Mouse (Mus musculus): ENCODE measurements at regions not wholly inside any gene's neighbourhood (a gene's known extent, or its start where the extent isn't known, plus 50 kb on each side); places are given as distances from the start of the nearest gene placed in this dataset.

DNA sequence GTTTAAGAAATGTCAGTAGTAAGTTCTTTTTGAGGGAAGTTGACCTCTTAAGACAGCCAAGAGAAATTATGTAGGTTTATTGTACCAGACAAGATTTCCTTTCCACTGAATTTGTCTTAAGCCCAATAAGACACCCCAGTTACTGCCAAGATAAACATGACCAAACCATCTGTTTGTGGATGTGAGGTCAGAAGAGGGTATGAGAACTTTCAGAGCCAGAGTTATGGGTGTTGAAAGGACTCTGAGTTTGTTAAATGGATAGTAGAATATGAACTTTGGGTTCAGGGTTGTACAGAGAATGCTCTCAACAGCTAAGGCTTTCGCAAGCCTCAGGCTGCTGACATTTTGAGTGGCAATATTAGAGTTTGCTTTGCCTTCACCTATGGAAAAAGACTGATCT is 287.7 kb upstream of the Rarb start:
- Histone ChIP-seq H3K4me3 (replicated peaks) (no peak overlapping the region), H3K4me1 (replicated peaks) (no peaks in the 10 kb centered on the region), H3K9ac (no peak overlapping the region), H3K4me2 (no peak overlapping the region), H3K27me3 (no peaks in the 10 kb centered on the region), H3K9me3 (replicated peaks) (no peaks in the 10 kb centered on the region), H3K36me3 (no peaks in the 10 kb centered on the region), H3K27ac (no peak overlapping the region)
- DNase-seq: no peak
- no peak for ATAC-seq (ENCODE audit: low read depth)
- WGBS (ENCODE audit: insufficient replicate concordance): 71% methylated on average over 1 of the region's 1 CpGs

DNA sequence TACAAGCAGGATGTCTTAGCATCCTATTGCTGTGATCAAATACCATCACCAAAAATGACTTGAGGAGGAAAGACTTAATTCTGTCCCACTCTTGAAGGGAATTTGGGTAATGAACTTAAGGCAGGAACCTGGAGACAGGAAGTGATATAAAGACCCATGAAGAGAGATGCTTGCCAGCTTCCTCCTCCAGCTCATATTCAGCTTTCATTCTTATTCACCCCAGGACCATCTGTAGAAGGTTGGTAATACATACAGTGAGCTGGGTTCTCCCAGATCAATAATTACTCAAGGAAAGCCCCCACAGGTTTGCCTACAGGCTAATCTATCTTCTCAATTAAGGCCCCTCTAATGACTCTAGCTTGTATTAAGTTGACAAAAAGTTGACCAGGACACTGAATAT is 283.5 kb upstream of the Rarb start:
- H3K27ac ChIP-seq: no peak overlapping the region
- H3K4me3 ChIP-seq (replicated peaks): no peak overlapping the region
- no peaks in the 10 kb centered on the region for H3K27me3 ChIP-seq
- no peaks in the 10 kb centered on the region for H3K36me3 ChIP-seq
- H3K9me3 ChIP-seq (replicated peaks): no peaks in the 10 kb centered on the region
- H3K4me1 ChIP-seq (replicated peaks): no peaks in the 10 kb centered on the region
- H3K9ac ChIP-seq: no peak overlapping the region
- no peak for ATAC-seq (ENCODE audit: low read depth)
- no peak for DNase-seq
- H3K4me2 ChIP-seq: no peak overlapping the region

DNA sequence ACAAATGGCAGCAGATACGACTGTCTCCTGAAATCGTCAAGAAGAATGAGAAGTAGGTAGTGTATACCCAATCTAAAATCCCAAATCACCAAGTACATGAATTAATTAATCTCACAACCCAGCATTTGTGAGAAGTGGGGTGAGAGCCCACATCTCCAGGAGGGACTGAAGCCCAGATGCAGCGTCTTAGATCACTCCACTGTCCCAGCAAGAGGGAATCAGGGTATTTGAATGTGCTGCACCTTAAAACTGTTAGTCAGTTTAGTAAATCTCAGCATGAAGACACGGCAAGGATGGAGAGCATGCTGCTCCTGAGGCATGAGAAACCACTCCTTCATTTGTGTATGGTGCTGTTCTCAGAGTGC is 271.6 kb upstream of the Rarb start:
- H3K27ac ChIP-seq: no peak overlapping the region
- no peak overlapping the region for H3K4me2 ChIP-seq
- WGBS (ENCODE audit: insufficient replicate concordance): 44% methylated on average over 4 of the region's 4 CpGs
- H3K4me3 ChIP-seq (replicated peaks): no peak overlapping the region
- H3K4me1 ChIP-seq (replicated peaks): no peaks in the 10 kb centered on the region
- no peaks in the 10 kb centered on the region for H3K27me3 ChIP-seq
- no peaks in the 10 kb centered on the region for H3K36me3 ChIP-seq
- H3K9ac ChIP-seq: no peak overlapping the region
- DNase-seq: no peak
- no peaks in the 10 kb centered on the region for H3K9me3 ChIP-seq (replicated peaks)
- ATAC-seq (ENCODE audit: low read depth): no peak

DNA sequence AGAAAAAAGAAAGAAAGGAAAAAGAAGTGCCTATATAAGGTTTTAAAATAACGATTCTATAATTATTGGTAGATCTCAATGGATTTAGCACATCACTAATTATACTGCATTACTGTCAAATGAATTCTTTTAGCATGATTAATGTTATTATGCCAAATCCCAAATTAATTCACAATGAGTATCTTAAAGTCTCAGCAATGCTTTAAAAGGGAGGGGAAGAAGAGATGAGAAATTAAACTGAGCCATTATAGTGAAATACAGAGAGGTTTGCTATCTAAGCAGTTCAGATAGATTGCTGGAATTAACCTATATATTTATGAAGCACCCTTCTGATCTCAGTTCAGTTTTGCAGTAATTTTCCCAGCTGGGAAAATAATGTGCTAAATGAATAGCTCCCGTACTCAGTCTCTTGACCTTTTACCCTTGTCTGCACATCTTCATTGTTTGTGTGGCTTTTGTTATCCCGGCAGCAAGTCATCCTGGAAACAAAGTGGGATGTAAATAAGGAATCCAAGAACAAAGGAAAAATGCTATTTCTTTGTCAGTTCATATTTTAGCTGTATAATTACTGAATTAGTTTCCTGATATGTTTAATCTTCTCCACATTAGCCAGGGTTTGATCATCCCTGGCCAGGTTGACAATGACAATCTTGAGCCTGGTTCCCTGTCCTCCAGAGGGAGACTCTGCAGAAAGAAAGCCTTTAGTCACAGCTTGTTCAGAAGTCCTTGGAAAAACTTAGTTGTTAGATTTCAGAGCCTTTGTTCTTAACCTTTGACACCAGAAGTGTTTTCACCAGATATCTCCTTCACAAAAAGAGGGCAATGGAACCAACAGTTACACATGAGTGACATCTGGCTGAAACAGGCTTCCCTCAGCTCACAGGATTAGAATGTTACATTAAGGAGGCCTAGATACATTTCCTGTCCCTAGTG is 270.9 kb upstream of the Rarb start:
- Histone ChIP-seq H3K27me3 (no peaks in the 10 kb centered on the region), H3K27ac (no peak overlapping the region), H3K4me2 (no peak overlapping the region), H3K9me3 (replicated peaks) (no peaks in the 10 kb centered on the region), H3K4me3 (replicated peaks) (no peak overlapping the region), H3K36me3 (no peaks in the 10 kb centered on the region), H3K4me1 (replicated peaks) (no peaks in the 10 kb centered on the region), H3K9ac (no peak overlapping the region)
- WGBS (ENCODE audit: insufficient replicate concordance): 44% methylated on average over 3 of the region's 3 CpGs
- ATAC-seq (ENCODE audit: low read depth): no peak
- no peak for DNase-seq

DNA sequence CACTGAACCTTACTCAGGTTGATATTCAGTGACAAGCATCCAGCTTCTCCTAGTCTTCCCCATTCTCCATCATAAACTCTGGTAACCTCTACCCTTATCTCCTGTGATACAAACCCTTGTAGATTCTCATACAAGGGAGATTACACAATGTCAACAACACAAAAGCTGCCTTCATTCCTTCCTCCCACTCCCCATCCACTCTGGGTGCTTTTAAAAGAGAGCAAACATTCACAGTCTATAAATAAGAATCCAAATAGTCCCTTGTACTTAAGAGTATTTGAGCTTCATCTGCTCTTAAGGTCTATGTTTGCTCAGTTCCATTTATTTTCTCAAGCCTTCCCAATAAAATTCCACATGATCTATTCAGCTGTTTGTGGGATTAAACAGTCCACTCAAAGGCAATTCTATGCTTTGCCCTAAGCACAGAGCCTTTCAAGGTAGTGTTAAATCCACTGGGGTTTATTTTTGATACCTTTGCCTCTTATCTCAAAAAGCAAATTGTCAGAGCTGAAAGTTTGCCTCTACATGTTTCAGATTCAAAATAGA is 270.2 kb upstream of the Rarb start:
- Histone ChIP-seq H3K4me3 (replicated peaks) (no peak overlapping the region), H3K27me3 (no peaks in the 10 kb centered on the region), H3K4me2 (no peak overlapping the region), H3K9ac (no peak overlapping the region), H3K27ac (no peak overlapping the region), H3K4me1 (replicated peaks) (no peaks in the 10 kb centered on the region), H3K9me3 (replicated peaks) (no peaks in the 10 kb centered on the region), H3K36me3 (no peaks in the 10 kb centered on the region)
- ATAC-seq (ENCODE audit: low read depth) (no peak), DNase-seq (no peak)

DNA sequence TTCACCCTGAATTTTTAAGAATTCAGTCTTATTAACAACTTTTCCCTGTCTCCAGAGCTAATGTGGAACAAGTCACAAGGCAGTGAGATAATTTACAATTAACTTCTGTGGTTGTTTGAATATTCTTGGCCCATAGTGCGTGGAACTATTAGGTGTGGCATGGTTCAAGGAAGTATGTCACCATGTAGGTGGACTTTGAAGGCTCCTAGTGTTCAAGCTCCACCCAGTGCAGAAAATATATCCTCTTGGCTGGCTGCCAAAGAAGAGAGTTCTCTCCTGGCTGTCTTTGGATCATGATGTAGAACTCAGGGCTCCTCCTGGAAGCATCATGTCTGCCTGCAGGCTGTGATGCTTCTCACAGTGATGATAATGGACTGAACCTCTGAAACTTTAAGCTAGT is 268.9 kb upstream of the Rarb start:
- no peak for ATAC-seq (ENCODE audit: low read depth)

DNA sequence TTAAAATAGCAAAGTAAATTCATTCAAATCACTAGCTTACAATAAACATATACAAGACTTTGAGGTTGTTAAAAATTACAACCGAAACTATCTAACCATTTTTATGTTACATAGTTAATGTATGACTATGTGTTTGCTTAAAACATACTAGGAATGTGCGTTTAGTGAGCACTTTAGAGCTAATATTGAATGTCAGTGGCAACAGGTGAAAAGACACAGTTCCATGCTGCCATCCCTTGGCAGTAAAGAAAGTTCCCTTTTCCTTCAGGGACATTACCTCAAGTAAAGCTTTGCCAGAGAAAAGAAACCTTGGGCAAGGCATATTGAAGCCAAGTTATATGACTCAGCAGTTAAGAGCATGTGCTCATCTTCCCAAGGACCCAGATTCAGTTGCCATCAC is 265.0 kb upstream of the Rarb start:
- ATAC-seq (ENCODE audit: low read depth) (no peak), DNase-seq (no peak)
- H3K4me2 ChIP-seq: no peak overlapping the region
- no peaks in the 10 kb centered on the region for H3K9me3 ChIP-seq (replicated peaks)
- H3K27ac ChIP-seq: no peak overlapping the region
- H3K4me1 ChIP-seq (replicated peaks): no peaks in the 10 kb centered on the region
- WGBS (ENCODE audit: insufficient replicate concordance): 52% methylated on average over 2 of the region's 2 CpGs
- H3K27me3 ChIP-seq: no peaks in the 10 kb centered on the region
- no peak overlapping the region for H3K4me3 ChIP-seq (replicated peaks)
- H3K9ac ChIP-seq: no peak overlapping the region
- H3K36me3 ChIP-seq: no peaks in the 10 kb centered on the region

More for the DNA sequence above, 268.9 kb upstream of the Rarb start:
- no peak overlapping the region for H3K4me3 ChIP-seq (replicated peaks)
- H3K27me3 ChIP-seq: no peaks in the 10 kb centered on the region
- WGBS (ENCODE audit: insufficient replicate concordance): 53% methylated on average over 1 of the region's 1 CpGs
- H3K36me3 ChIP-seq: no peaks in the 10 kb centered on the region
- no peak overlapping the region for H3K27ac ChIP-seq
- no peak for DNase-seq
- no peak overlapping the region for H3K4me2 ChIP-seq
- H3K9me3 ChIP-seq (replicated peaks): no peaks in the 10 kb centered on the region
- no peak overlapping the region for H3K9ac ChIP-seq
- no peaks in the 10 kb centered on the region for H3K4me1 ChIP-seq (replicated peaks)

DNA sequence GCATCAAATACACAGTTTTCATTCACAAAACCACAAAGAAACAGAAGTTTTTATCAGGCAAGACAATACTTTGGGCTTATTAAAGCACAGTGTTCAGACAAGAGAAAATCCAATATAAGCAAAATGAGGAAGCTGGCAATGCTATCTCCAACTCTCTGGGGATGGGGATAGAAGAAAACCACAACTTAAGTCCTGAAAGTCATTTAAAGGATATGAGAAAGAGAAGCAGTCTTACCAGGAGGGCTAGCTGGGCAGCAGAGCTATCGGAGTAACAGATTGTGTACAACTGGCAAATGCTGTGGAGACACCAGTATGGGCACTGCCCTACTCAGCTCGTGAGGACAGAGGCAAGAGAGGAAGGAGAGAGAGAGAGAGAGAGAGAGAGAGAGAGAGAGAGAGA is 262.9 kb upstream of the Rarb start:
- Histone ChIP-seq H3K36me3 (no peaks in the 10 kb centered on the region), H3K4me3 (replicated peaks) (no peak overlapping the region), H3K4me2 (no peak overlapping the region), H3K27me3 (no peaks in the 10 kb centered on the region), H3K4me1 (replicated peaks) (no peaks in the 10 kb centered on the region), H3K27ac (no peak overlapping the region), H3K9me3 (replicated peaks) (no peaks in the 10 kb centered on the region), H3K9ac (no peak overlapping the region)
- WGBS (ENCODE audit: insufficient replicate concordance): 13% methylated on average over 2 of the region's 2 CpGs
- DNase-seq (no peak), ATAC-seq (ENCODE audit: low read depth) (no peak)

DNA sequence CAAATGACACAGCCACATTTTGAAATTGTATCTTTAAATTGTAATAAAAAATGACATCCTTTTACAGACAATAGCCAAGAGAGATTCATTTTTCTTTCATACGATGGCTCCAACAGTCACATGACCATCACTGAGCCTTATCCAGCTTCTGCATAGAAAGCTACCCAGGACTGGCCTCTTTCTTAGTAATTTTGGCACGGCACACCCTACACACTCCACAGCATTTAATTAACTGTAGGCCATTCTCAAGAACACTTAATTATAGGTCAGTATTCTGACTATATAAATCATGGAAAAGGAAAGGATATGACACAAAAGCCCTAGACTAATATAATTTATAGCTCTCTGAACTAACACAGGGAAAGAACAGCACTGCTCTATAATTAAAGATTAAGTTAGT is 260.6 kb upstream of the Rarb start:
- no peaks in the 10 kb centered on the region for H3K9me3 ChIP-seq (replicated peaks)
- H3K36me3 ChIP-seq: no peaks in the 10 kb centered on the region
- no peak overlapping the region for H3K4me3 ChIP-seq (replicated peaks)
- H3K27me3 ChIP-seq: no peaks in the 10 kb centered on the region
- no peak overlapping the region for H3K27ac ChIP-seq
- H3K4me2 ChIP-seq: no peak overlapping the region
- 53% methylated on average over 2 of the region's 2 CpGs for WGBS (ENCODE audit: insufficient replicate concordance)
- no peaks in the 10 kb centered on the region for H3K4me1 ChIP-seq (replicated peaks)
- DNase-seq (no peak), ATAC-seq (ENCODE audit: low read depth) (no peak)
- H3K9ac ChIP-seq: no peak overlapping the region

DNA sequence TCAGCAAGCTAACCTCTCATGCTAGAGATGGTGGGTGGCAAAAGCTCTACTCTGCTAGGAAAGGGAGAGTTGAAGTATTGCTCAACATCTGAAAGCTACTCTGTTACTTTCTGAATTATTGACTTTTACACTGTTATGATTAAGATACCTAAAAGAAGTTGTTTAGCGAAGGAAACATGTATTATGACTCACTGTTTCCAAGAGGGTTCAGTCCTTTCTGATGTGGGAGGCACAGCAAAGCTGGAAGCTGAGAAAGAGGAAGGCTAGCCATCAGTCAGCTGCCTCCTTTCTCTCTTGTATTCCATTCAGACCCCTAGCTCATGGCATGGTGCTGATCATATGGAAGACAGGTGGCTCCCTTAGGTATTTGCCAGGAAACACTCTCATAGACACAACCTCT is 242.4 kb upstream of the Rarb start:
- no peak overlapping the region for H3K4me2 ChIP-seq
- H3K9me3 ChIP-seq (replicated peaks): no peaks in the 10 kb centered on the region
- no peak for DNase-seq
- no peaks in the 10 kb centered on the region for H3K36me3 ChIP-seq
- no peak overlapping the region for H3K27ac ChIP-seq
- WGBS (ENCODE audit: insufficient replicate concordance): 44% methylated on average over 1 of the region's 1 CpGs
- no peaks in the 10 kb centered on the region for H3K4me1 ChIP-seq (replicated peaks)
- no peaks in the 10 kb centered on the region for H3K27me3 ChIP-seq
- H3K9ac ChIP-seq: no peak overlapping the region
- ATAC-seq (ENCODE audit: low read depth): no peak
- H3K4me3 ChIP-seq (replicated peaks): no peak overlapping the region

DNA sequence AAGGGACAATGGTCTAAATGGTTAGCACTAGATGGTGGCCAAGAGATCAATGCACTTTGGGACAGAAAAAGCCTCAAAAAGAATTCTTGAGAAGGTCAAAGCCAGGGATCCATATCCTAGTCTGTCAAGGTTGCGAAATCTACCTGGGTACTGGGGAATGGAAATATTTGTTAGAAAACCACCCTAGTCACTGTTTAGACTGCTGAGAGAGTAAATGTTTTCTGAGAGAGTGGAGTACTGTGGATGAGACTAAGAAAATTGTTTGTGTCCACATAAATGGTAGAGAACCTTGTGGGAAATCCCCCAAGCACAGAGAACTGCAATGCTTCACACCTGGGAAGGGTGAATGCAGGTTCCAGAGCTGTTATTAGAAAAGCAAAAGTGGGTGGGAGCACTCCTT is 239.5 kb upstream of the Rarb start:
- Histone ChIP-seq H3K4me1 (replicated peaks) (peaks cover 8% of the 10 kb centered on the region; the same call in 1 of the 2 replicates), H3K27ac (no peak overlapping the region), H3K27me3 (no peaks in the 10 kb centered on the region), H3K36me3 (no peaks in the 10 kb centered on the region), H3K9ac (no peak overlapping the region), H3K4me3 (replicated peaks) (no peak overlapping the region), H3K9me3 (replicated peaks) (no peaks in the 10 kb centered on the region), H3K4me2 (no peak overlapping the region)
- no peak for DNase-seq
- ATAC-seq (ENCODE audit: low read depth): no peak; the same call in 1 of the 2 replicates
- 71% methylated on average over 1 of the region's 1 CpGs for WGBS (ENCODE audit: insufficient replicate concordance)

DNA sequence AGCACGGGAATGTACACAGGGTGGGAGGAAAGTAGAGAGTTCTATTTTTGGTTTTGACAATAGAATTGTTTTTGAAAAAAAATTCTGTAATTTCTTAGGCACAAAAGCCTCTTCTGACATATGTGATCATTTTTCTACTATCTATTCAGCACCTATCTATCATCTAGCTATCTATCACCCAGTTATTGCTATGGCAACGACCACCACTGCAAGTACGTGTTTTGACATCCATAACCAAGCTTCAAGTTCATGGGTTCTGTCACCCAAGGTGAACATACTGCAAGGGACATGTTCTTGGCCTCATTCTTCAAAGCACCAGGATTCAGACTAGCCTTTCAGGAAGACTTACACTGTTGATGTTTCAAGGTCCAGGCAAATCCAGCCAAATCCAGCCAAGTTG is 238.4 kb upstream of the Rarb start:
- Histone ChIP-seq H3K9me3 (replicated peaks) (no peaks in the 10 kb centered on the region), H3K27ac (no peak overlapping the region), H3K27me3 (no peaks in the 10 kb centered on the region), H3K4me1 (replicated peaks) (peaks cover 8% of the 10 kb centered on the region; the same call in 1 of the 2 replicates), H3K9ac (no peak overlapping the region), H3K36me3 (no peaks in the 10 kb centered on the region), H3K4me2 (no peak overlapping the region), H3K4me3 (replicated peaks) (no peak overlapping the region)
- ATAC-seq (ENCODE audit: low read depth) (no peak), DNase-seq (no peak)
- whole genome bisulfite sequencing (ENCODE audit: insufficient replicate concordance): 62% methylated on average over 3 of the region's 3 CpGs

Data from liver, embryonic 13.5 days (tissue).